Mouse (Mus musculus): ENCODE data around the gene Spo11. TPM values are rescaled to one million over a fixed set of nuclear protein-coding genes. Genes with fewer than 3 reads are reported as not detected.

Gene Spo11
- 5.6 TPM for polyA plus RNA-seq (2017; shearing (Covaris generic))

GRCm38 (mm10) chr2:172977409-172978130, at the start of gene Spo11:
Spo11 (plus strand) TSS chr2:172977700.

GRCm38 (mm10) chr2:172940003-172940798, 37.3 kb upstream of the Spo11 start, which contains the start of gene Bmp7:
Bmp7 (minus strand) TSS chr2:172940321.

GRCm38 (mm10) chr2:172999630-173000284, 22.3 kb downstream of the Spo11 start, which contains the start of gene Rae1:
Rae1 (plus strand) TSS chr2:173000117.

GRCm38 (mm10) chr2:173020430-173020829, 42.9 kb downstream of the Spo11 start, which contains the start of gene Rbm38:
Rbm38 (plus strand) TSS chr2:173020498.

Other genes starting within 250 kb of the Spo11 start
- gene Bmp7, start 37.4 kb upstream of the Spo11 start, polyA plus RNA-seq (2017; shearing (Covaris generic)) = 17.8 TPM
- 67.4 TPM for gene Rae1, start 22.4 kb downstream of the Spo11 start, polyA plus RNA-seq (2017; shearing (Covaris generic))
- 33.7 TPM for gene Rbm38, start 42.8 kb downstream of the Spo11 start, polyA plus RNA-seq (2017; shearing (Covaris generic))
- gene Ctcfl, start 141.8 kb downstream of the Spo11 start, polyA plus RNA-seq (2017; shearing (Covaris generic)) = not detected
- not detected for gene Pck1, start 175.3 kb downstream of the Spo11 start, polyA plus RNA-seq (2017; shearing (Covaris generic))
- 179 TPM for gene Zbp1, start 241.2 kb downstream of the Spo11 start, polyA plus RNA-seq (2017; shearing (Covaris generic))